Mouse (Mus musculus) neural tube, embryonic 11.5 days (tissue): ENCODE results near the gene Zc3h18. TPM values are rescaled to one million over a fixed set of nuclear protein-coding genes. Genes with fewer than 3 reads are reported as not detected.

Source experiments
- ATAC-seq: fragments of 200-750 bp; cut with Nextera tagmentation; 2 replicates; pipeline ENCODE4 v1.8.0; 2017; ENCODE audit warnings: moderate number of reproducible peaks, mild to moderate bottlenecking, moderate TSS enrichment, moderate library complexity; ENCODE audit not compliant: insufficient read depth, low FRiP score, low TSS enrichment
- DNase-seq: peaks from one replicate; pipeline ENCODE4 v3.0.0-alpha.2; 2015; ENCODE audit warnings: low spot score
- H3K27ac ChIP-seq: fragments of 300-500 bp; sonication (generic); 2 replicates; pipeline ENCODE4 v1.5.1; 2014; ENCODE audit warnings: low read depth, mild to moderate bottlenecking, low read length
- H3K27me3 ChIP-seq: fragments of 300-500 bp; sonication (generic); 2 replicates; pipeline ENCODE4 v1.6.1; 2014; ENCODE audit warnings: mild to moderate bottlenecking, low read length, mixed read lengths; ENCODE audit not compliant: control insufficient read depth, insufficient read depth
- H3K36me3 ChIP-seq: fragments of 300-500 bp; sonication (generic); 2 replicates; pipeline ENCODE4 v1.6.1; 2014; ENCODE audit warnings: mild to moderate bottlenecking, low read length, moderate library complexity, mixed read lengths; ENCODE audit not compliant: control insufficient read depth, insufficient read depth
- H3K4me1 ChIP-seq: fragments of 300-500 bp; sonication (generic); 2 replicates; pipeline ENCODE4 v1.6.1; 2014; ENCODE audit warnings: low read length, mixed read lengths; ENCODE audit not compliant: control insufficient read depth, insufficient read depth
- H3K4me2 ChIP-seq: fragments of 300-500 bp; sonication (generic); 2 replicates; pipeline ENCODE4 v1.6.1; 2014; ENCODE audit warnings: low read depth, mild to moderate bottlenecking, moderate library complexity
- H3K4me3 ChIP-seq: fragments of 300-500 bp; sonication (generic); 2 replicates; pipeline ENCODE4 v1.5.1; 2014; ENCODE audit warnings: low read depth, low read length
- H3K9ac ChIP-seq: fragments of 300-500 bp; sonication (generic); 2 replicates; pipeline ENCODE4 v1.6.1; 2014; ENCODE audit warnings: mild to moderate bottlenecking, low read length
- H3K9me3 ChIP-seq: fragments of 300-500 bp; sonication (generic); 2 replicates; pipeline ENCODE4 v1.6.1; 2016; ENCODE audit warnings: low read length; ENCODE audit not compliant: control insufficient read depth
- WGBS: fragments of 180-500 bp; shearing (Covaris S2); extraction: QIAGEN DNeasy Blood & Tissue Kit; methylation state at CpG from one replicate; pipeline ENCODE4 v1.1.7; 2014; 5-methylcytosine and 5-hydroxymethylcytosine counted together
- polyA plus RNA-seq: library from polyadenylated mRNA; unstranded; fragments of >200 nt; fragmentation: Nextera tagmentation; extraction: Ambion mirVana; gene quantifications from 2 replicates; pipeline ENCODE4 v1.2.1, GENCODE M21; 2014

The Zc3h18 gene
- polyA plus RNA-seq, 1 experiment from 2014 or later: 40.5 TPM

- Histone ChIP-seq H3K4me1 (no peaks in the 10 kb centered on the region), H3K27ac (no peak overlapping the region), H3K36me3 (no peaks in the 10 kb centered on the region), H3K4me3 (no peak overlapping the region), H3K9me3 (no peaks in the 10 kb centered on the region), H3K27me3 (no peaks in the 10 kb centered on the region), H3K9ac (no peak overlapping the region), H3K4me2 (no peak overlapping the region)
- DNase-seq: no peak
- WGBS: 82% methylated on average over 10 of the region's 10 CpGs
- no peak for ATAC-seq
Measured at GRCm38 (mm10) chr8:122368494-122368893, 7.9 kb upstream of the Zc3h18 start.

GRCm38 (mm10) chr8:122369665-122370064 is 6.7 kb upstream of the Zc3h18 start:
- Histone ChIP-seq H3K36me3 (no peaks in the 10 kb centered on the region), H3K27ac (no peak overlapping the region), H3K4me1 (no peaks in the 10 kb centered on the region), H3K9ac (no peak overlapping the region), H3K27me3 (no peaks in the 10 kb centered on the region), H3K9me3 (no peaks in the 10 kb centered on the region), H3K4me3 (no peak overlapping the region), H3K4me2 (no peak overlapping the region)
- WGBS: 14% methylated on average over 9 of the region's 9 CpGs
- ATAC-seq (no peak), DNase-seq (peak; percentile 66)

- Histone ChIP-seq H3K4me1 (no peaks in the 10 kb centered on the region), H3K9me3 (no peaks in the 10 kb centered on the region), H3K9ac (no peak overlapping the region), H3K36me3 (no peaks in the 10 kb centered on the region), H3K27ac (no peak overlapping the region), H3K4me2 (no peak overlapping the region), H3K4me3 (no peak overlapping the region), H3K27me3 (no peaks in the 10 kb centered on the region)
- 83% methylated on average over 6 of the region's 6 CpGs for WGBS
- DNase-seq (no peak), ATAC-seq (no peak)
Measured at GRCm38 (mm10) chr8:122371706-122372105, 4.7 kb upstream of the Zc3h18 start.

- DNase-seq (no peak), ATAC-seq (no peak; the same call in 1 of the 2 replicates)
- H3K27me3 ChIP-seq: no peaks in the 10 kb centered on the region
- H3K4me2 ChIP-seq: peak overlapping the region; percentile 40; the same call in 1 of the 2 replicates
- H3K4me3 ChIP-seq: no peak overlapping the region
- no peak overlapping the region for H3K27ac ChIP-seq
- H3K9me3 ChIP-seq: no peaks in the 10 kb centered on the region
- H3K36me3 ChIP-seq: no peaks in the 10 kb centered on the region; the same call in 1 of the 2 replicates
- H3K4me1 ChIP-seq: peaks cover 6% of the 10 kb centered on the region; the same call in 1 of the 2 replicates
- no peak overlapping the region for H3K9ac ChIP-seq
- WGBS: 96% methylated on average over 7 of the region's 7 CpGs
Measured at GRCm38 (mm10) chr8:122375320-122375719, 1.1 kb upstream of the Zc3h18 start.

- Histone ChIP-seq H3K36me3 (no peaks in the 10 kb centered on the region; the same call in 1 of the 2 replicates), H3K4me2 (peak overlapping the region; percentile 40), H3K9ac (no peak overlapping the region), H3K9me3 (no peaks in the 10 kb centered on the region), H3K4me1 (peaks cover 6% of the 10 kb centered on the region; the same call in 1 of the 2 replicates), H3K27me3 (no peaks in the 10 kb centered on the region), H3K27ac (no peak overlapping the region), H3K4me3 (peak overlapping the region; percentile 97)
- ATAC-seq: no peak; the same call in none of the 2 replicates
- 25% methylated on average over 12 of the region's 13 CpGs for WGBS
- no peak for DNase-seq
Measured at GRCm38 (mm10) chr8:122375751-122376364, 551 bp upstream of the Zc3h18 start.

- Histone ChIP-seq H3K27me3 (no peaks in the 10 kb centered on the region), H3K4me1 (no peaks in the 10 kb centered on the region), H3K9me3 (no peaks in the 10 kb centered on the region), H3K27ac (no peak overlapping the region), H3K9ac (no peak overlapping the region), H3K4me2 (no peak overlapping the region), H3K36me3 (peaks cover 23% of the 10 kb centered on the region), H3K4me3 (no peak overlapping the region)
- DNase-seq (no peak), ATAC-seq (no peak)
- 88% methylated on average over 4 of the region's 4 CpGs for WGBS
Measured at GRCm38 (mm10) chr8:122383039-122383438, 6.6 kb downstream of the Zc3h18 start.

- no peak overlapping the region for H3K4me3 ChIP-seq
- no peak for ATAC-seq
- no peak overlapping the region for H3K4me2 ChIP-seq
- WGBS: 87% methylated on average over 3 of the region's 3 CpGs
- no peaks in the 10 kb centered on the region for H3K9me3 ChIP-seq
- H3K9ac ChIP-seq: no peak overlapping the region
- H3K36me3 ChIP-seq: peaks cover 34% of the 10 kb centered on the region
- H3K4me1 ChIP-seq: no peaks in the 10 kb centered on the region
- DNase-seq: no peak
- no peak overlapping the region for H3K27ac ChIP-seq
- no peaks in the 10 kb centered on the region for H3K27me3 ChIP-seq
Measured at GRCm38 (mm10) chr8:122389357-122389756, 12.9 kb downstream of the Zc3h18 start.

GRCm38 (mm10) chr8:122390758-122391157 is 14.3 kb downstream of the Zc3h18 start:
- no peak overlapping the region for H3K27ac ChIP-seq
- H3K9me3 ChIP-seq: no peaks in the 10 kb centered on the region
- DNase-seq (no peak), ATAC-seq (no peak)
- no peaks in the 10 kb centered on the region for H3K4me1 ChIP-seq
- H3K27me3 ChIP-seq: no peaks in the 10 kb centered on the region
- no peak overlapping the region for H3K4me3 ChIP-seq
- 94% methylated on average over 3 of the region's 3 CpGs for WGBS
- H3K36me3 ChIP-seq: peaks cover 33% of the 10 kb centered on the region
- no peak overlapping the region for H3K4me2 ChIP-seq
- no peak overlapping the region for H3K9ac ChIP-seq

GRCm38 (mm10) chr8:122393717-122394116 is 17.3 kb downstream of the Zc3h18 start:
- DNase-seq (no peak), ATAC-seq (no peak)
- Histone ChIP-seq H3K9me3 (no peaks in the 10 kb centered on the region), H3K4me2 (no peak overlapping the region), H3K9ac (no peak overlapping the region), H3K27me3 (no peaks in the 10 kb centered on the region), H3K4me3 (no peak overlapping the region), H3K4me1 (no peaks in the 10 kb centered on the region), H3K36me3 (peaks cover 21% of the 10 kb centered on the region), H3K27ac (no peak overlapping the region)
